Mouse (Mus musculus) adrenal gland, adult (tissue): Measurements from ENCODE around the gene Set.

ENCODE experiments used
- DNase-seq, 2 experiments: peaks; one replicate each; pipeline ENCODE4 v3.0.0; 2022 to 2023; ENCODE audit warnings: low spot score in 1 of 2; ENCODE audit not compliant: inconsistent age in 2 of 2

Gene Set

GRCm38 (mm10) chr2:30061215-30062166, 4.3 kb downstream of the Set start:
- DNase-seq: peak; percentile 70 to 89

GRCm38 (mm10) chr2:30062249-30063093, 5.3 kb downstream of the Set start:
- DNase-seq: peak; percentile 81 to 96

GRCm38 (mm10) chr2:30063235-30063634, 6.1 kb downstream of the Set start:
- peak; percentile 78 to 92 for DNase-seq

GRCm38 (mm10) chr2:30063791-30064190, 6.6 kb downstream of the Set start:
- DNase-seq: peak in 1 of 2 experiments; percentile 73

GRCm38 (mm10) chr2:30064298-30064697, 7.1 kb downstream of the Set start:
- DNase-seq: peak in 1 of 2 experiments; percentile 42

GRCm38 (mm10) chr2:30066046-30066901, 9.1 kb downstream of the Set start:
- peak; percentile 99 for DNase-seq

GRCm38 (mm10) chr2:30067031-30067888, 10.1 kb downstream of the Set start:
- peak; percentile 61 to 84 for DNase-seq

GRCm38 (mm10) chr2:30067962-30068361, 10.8 kb downstream of the Set start:
- DNase-seq: peak in 1 of 2 experiments; percentile 44

- DNase-seq: no peak
Measured at GRCm38 (mm10) chr2:30072875-30073274, 15.7 kb downstream of the Set start.

GRCm38 (mm10) chr2:30073285-30073684, 16.1 kb downstream of the Set start:
- no peak for DNase-seq

- DNase-seq: peak; percentile 49 to 80
Measured at GRCm38 (mm10) chr2:30075625-30076024, 18.4 kb downstream of the Set start.

- no peak for DNase-seq
Measured at GRCm38 (mm10) chr2:30076439-30076838, 19.3 kb downstream of the Set start.

- no peak for DNase-seq
Measured at GRCm38 (mm10) chr2:30076959-30077358, 19.8 kb downstream of the Set start.

- DNase-seq: peak; percentile 91 to 96
Measured at GRCm38 (mm10) chr2:30077502-30078348, 20.5 kb downstream of the Set start, which contains the start of gene Pkn3. Gene Pkn3, plus strand, starts transcription at chr2:30077684.

- no peak for DNase-seq
Measured at GRCm38 (mm10) chr2:30078349-30078712, 21.2 kb downstream of the Set start.

- DNase-seq: no peak
Measured at GRCm38 (mm10) chr2:30078760-30079159, 21.6 kb downstream of the Set start.

GRCm38 (mm10) chr2:30080181-30080800, 23.1 kb downstream of the Set start:
- no peak for DNase-seq

- DNase-seq: no peak
Measured at GRCm38 (mm10) chr2:30084113-30084512, 26.9 kb downstream of the Set start.
